Mouse (Mus musculus): ENCODE results near the gene Zfand2a. TPM values are rescaled to one million over a fixed set of nuclear protein-coding genes. Genes with fewer than 3 reads are reported as not detected.
A peak's percentile ranks its signal among the peaks of the same experiment; 100 is the strongest.

Gene Zfand2a
- polyA plus RNA-seq, 1 experiment from 2014 or later = 6.4 TPM

- 87% methylated on average over 8 of the region's 8 CpGs for WGBS
- Histone ChIP-seq H3K27me3 (ENCODE audit: control insufficient read depth, insufficient read depth, low read length) (no peaks in the 10 kb centered on the region), H3K36me3 (ENCODE audit: control insufficient read depth, insufficient read depth, low read length) (no peaks in the 10 kb centered on the region), H3K4me1 (replicated peaks; ENCODE audit: control insufficient read depth, insufficient read depth, low read length) (no peaks in the 10 kb centered on the region), H3K27ac (ENCODE audit: low read depth, low read length) (no peak overlapping the region), H3K9ac (ENCODE audit: low read length) (no peak overlapping the region), H3K9me3 (ENCODE audit: control insufficient read depth, low read length) (no peaks in the 10 kb centered on the region), H3K4me2 (ENCODE audit: low read depth, low read length, severe bottlenecking) (no peak overlapping the region), H3K4me3 (ENCODE audit: low read depth, low read length) (no peak overlapping the region)
- ATAC-seq (replicated peaks; ENCODE audit: low FRiP score) (no peak), DNase-seq (ENCODE audit: low spot score) (no peak)
Observed at GRCm38 (mm10) chr5:139445258-139445657, 39.1 kb downstream of the Zfand2a start.

DNA sequence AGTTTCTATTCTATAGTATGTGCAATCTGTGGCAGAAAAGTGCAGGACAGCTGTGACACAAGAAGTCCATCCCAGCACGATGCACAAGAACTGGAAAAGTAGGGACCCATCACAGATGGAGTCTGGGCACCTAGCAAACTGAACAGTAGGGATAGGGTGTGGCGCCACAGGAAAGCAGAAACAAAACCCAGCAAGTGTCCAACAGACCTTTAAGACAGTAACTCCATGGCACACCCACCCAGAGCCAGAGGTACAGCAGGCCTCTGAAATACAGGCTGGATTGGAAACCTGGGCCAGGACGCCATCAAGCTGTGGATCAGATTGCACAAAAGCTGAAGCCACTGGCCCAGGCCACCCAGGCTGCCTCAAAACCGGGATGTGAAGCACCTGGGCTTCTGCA is 41.4 kb downstream of the Zfand2a start:
- 75% methylated on average over 4 of the region's 4 CpGs for WGBS

DNA sequence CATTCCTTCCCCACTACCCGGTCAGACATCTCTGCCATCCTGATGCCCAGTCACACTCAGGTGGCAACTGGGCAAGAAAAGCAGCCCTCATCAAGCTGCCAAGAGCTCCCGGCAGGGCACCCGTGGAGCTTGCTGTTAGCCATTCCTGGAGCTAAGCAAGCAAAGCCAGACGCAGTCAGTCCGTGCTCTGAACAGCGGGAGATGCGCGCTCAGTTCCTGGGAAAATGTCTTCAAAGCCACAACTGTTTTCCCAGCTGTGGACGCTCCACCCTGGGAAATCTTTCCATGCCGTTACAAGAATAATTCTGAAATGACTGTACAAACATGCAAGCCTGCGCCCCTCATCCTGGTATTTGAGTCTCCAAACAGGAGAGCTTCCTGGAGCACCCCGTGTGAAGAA is 41.9 kb downstream of the Zfand2a start:
- H3K4me2 ChIP-seq (ENCODE audit: low read depth, low read length, severe bottlenecking) = no peak overlapping the region
- H3K36me3 ChIP-seq (ENCODE audit: control insufficient read depth, insufficient read depth, low read length) = no peaks in the 10 kb centered on the region
- H3K4me3 ChIP-seq (ENCODE audit: low read depth, low read length) = no peak overlapping the region
- DNase-seq (ENCODE audit: low spot score) (no peak), ATAC-seq (replicated peaks; ENCODE audit: low FRiP score) (no peak)
- no peaks in the 10 kb centered on the region for H3K9me3 ChIP-seq (ENCODE audit: control insufficient read depth, low read length)
- H3K9ac ChIP-seq (ENCODE audit: low read length) = no peak overlapping the region
- no peaks in the 10 kb centered on the region for H3K27me3 ChIP-seq (ENCODE audit: control insufficient read depth, insufficient read depth, low read length)
- 83% methylated on average over 12 of the region's 12 CpGs for WGBS
- no peaks in the 10 kb centered on the region for H3K4me1 ChIP-seq (replicated peaks; ENCODE audit: control insufficient read depth, insufficient read depth, low read length)
- no peak overlapping the region for H3K27ac ChIP-seq (ENCODE audit: low read depth, low read length)

More for the DNA sequence above, 41.4 kb downstream of the Zfand2a start:
- Histone ChIP-seq H3K9ac (ENCODE audit: low read length) (no peak overlapping the region), H3K36me3 (ENCODE audit: control insufficient read depth, insufficient read depth, low read length) (no peaks in the 10 kb centered on the region), H3K4me1 (replicated peaks; ENCODE audit: control insufficient read depth, insufficient read depth, low read length) (no peaks in the 10 kb centered on the region), H3K27ac (ENCODE audit: low read depth, low read length) (no peak overlapping the region), H3K27me3 (ENCODE audit: control insufficient read depth, insufficient read depth, low read length) (no peaks in the 10 kb centered on the region), H3K4me3 (ENCODE audit: low read depth, low read length) (no peak overlapping the region), H3K4me2 (ENCODE audit: low read depth, low read length, severe bottlenecking) (no peak overlapping the region), H3K9me3 (ENCODE audit: control insufficient read depth, low read length) (no peaks in the 10 kb centered on the region)
- no peak for DNase-seq (ENCODE audit: low spot score)
- ATAC-seq (replicated peaks; ENCODE audit: low FRiP score) = no peak

GRCm38 (mm10) chr5:139441726-139442018 is 42.7 kb downstream of the Zfand2a start:
- DNase-seq (ENCODE audit: low spot score) = no peak
- H3K4me1 ChIP-seq (replicated peaks; ENCODE audit: control insufficient read depth, insufficient read depth, low read length) = no peaks in the 10 kb centered on the region
- no peak for ATAC-seq (replicated peaks; ENCODE audit: low FRiP score)
- no peaks in the 10 kb centered on the region for H3K27me3 ChIP-seq (ENCODE audit: control insufficient read depth, insufficient read depth, low read length)
- no peaks in the 10 kb centered on the region for H3K9me3 ChIP-seq (ENCODE audit: control insufficient read depth, low read length)
- H3K4me3 ChIP-seq (ENCODE audit: low read depth, low read length) = no peak overlapping the region
- WGBS = 97% methylated on average over 2 of the region's 2 CpGs
- no peak overlapping the region for H3K9ac ChIP-seq (ENCODE audit: low read length)
- no peak overlapping the region for H3K27ac ChIP-seq (ENCODE audit: low read depth, low read length)
- H3K36me3 ChIP-seq (ENCODE audit: control insufficient read depth, insufficient read depth, low read length) = no peaks in the 10 kb centered on the region
- no peak overlapping the region for H3K4me2 ChIP-seq (ENCODE audit: low read depth, low read length, severe bottlenecking)

DNA sequence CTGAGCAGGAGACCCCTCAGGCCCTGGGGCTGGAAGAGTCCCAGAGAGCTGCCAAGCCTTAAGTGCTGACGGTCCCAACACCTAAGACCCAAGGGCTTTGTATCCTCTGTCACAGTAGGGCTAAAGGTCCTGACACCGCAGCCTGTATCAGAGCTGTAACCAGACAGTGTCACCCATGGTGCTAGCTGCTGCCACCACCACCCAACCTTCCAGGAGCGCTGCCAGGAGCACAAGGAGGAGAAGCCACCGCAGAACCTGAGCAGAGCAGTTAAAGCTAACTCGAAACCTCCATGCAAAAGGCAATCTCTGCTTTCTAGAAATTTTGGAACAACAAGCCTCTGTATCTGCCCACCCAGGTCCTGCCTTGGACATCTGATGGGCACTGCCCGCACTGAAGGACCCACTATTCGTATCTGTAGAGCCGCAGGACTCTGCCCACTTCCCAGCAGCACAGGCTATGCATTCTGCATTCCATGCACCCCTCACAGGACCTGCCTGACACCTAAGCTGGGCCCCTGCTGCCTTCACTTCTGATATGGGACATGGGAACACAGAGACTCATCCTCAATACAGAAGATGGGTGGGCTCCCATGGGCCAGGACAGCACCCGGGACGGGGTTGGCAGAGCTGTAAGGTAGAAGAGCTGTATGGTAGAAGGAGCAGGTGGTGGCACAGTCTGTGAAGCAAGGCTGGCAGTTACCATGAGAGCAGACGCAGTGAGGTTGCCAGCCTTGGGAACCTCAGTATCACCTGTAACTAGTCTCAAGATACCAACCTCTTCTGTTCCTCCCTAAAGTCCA is 43.2 kb downstream of the Zfand2a start:
- H3K4me1 ChIP-seq (replicated peaks; ENCODE audit: control insufficient read depth, insufficient read depth, low read length) = no peaks in the 10 kb centered on the region
- H3K4me2 ChIP-seq (ENCODE audit: low read depth, low read length, severe bottlenecking) = no peak overlapping the region
- H3K36me3 ChIP-seq (ENCODE audit: control insufficient read depth, insufficient read depth, low read length) = no peaks in the 10 kb centered on the region
- ATAC-seq (replicated peaks; ENCODE audit: low FRiP score) (no peak), DNase-seq (ENCODE audit: low spot score) (no peak)
- 93% methylated on average over 11 of the region's 11 CpGs for WGBS
- H3K9me3 ChIP-seq (ENCODE audit: control insufficient read depth, low read length) = no peaks in the 10 kb centered on the region
- no peak overlapping the region for H3K9ac ChIP-seq (ENCODE audit: low read length)
- no peaks in the 10 kb centered on the region for H3K27me3 ChIP-seq (ENCODE audit: control insufficient read depth, insufficient read depth, low read length)
- no peak overlapping the region for H3K4me3 ChIP-seq (ENCODE audit: low read depth, low read length)
- H3K27ac ChIP-seq (ENCODE audit: low read depth, low read length) = no peak overlapping the region

DNA sequence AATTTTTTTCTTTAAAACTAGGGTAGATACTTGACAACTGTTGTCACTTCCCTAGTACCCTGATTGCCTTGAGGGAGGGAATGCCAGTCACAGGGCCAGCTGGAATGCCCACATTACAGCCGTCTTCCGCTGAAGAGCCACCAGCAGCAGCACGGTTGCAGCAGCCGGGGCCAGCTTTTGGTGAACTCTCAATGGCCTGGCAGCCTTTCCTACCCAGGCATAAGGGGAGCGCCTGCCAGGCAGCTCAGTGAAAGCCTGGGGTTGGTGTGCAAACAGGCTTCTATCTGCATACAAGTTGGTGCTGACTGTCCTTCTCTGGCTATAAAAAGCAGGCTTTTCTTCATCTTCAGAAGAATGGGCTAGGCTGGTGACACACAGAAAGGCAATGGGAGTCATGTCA is 43.9 kb downstream of the Zfand2a start:
- H3K4me1 ChIP-seq (replicated peaks; ENCODE audit: control insufficient read depth, insufficient read depth, low read length) = peaks cover 1% of the 10 kb centered on the region
- ATAC-seq (replicated peaks; ENCODE audit: low FRiP score) (no peak), DNase-seq (ENCODE audit: low spot score) (no peak)
- H3K27ac ChIP-seq (ENCODE audit: low read depth, low read length) = no peak overlapping the region
- no peak overlapping the region for H3K4me3 ChIP-seq (ENCODE audit: low read depth, low read length)
- 89% methylated on average over 5 of the region's 5 CpGs for WGBS
- no peaks in the 10 kb centered on the region for H3K27me3 ChIP-seq (ENCODE audit: control insufficient read depth, insufficient read depth, low read length)
- H3K9ac ChIP-seq (ENCODE audit: low read length) = no peak overlapping the region
- H3K36me3 ChIP-seq (ENCODE audit: control insufficient read depth, insufficient read depth, low read length) = no peaks in the 10 kb centered on the region
- H3K4me2 ChIP-seq (ENCODE audit: low read depth, low read length, severe bottlenecking) = no peak overlapping the region
- H3K9me3 ChIP-seq (ENCODE audit: control insufficient read depth, low read length) = no peaks in the 10 kb centered on the region

GRCm38 (mm10) chr5:139438440-139438839 is 45.9 kb downstream of the Zfand2a start:
- H3K4me3 ChIP-seq (ENCODE audit: low read depth, low read length) = no peak overlapping the region
- H3K4me2 ChIP-seq (ENCODE audit: low read depth, low read length, severe bottlenecking) = no peak overlapping the region
- DNase-seq (ENCODE audit: low spot score) (no peak), ATAC-seq (replicated peaks; ENCODE audit: low FRiP score) (no peak)
- H3K36me3 ChIP-seq (ENCODE audit: control insufficient read depth, insufficient read depth, low read length) = no peaks in the 10 kb centered on the region
- H3K27me3 ChIP-seq (ENCODE audit: control insufficient read depth, insufficient read depth, low read length) = no peaks in the 10 kb centered on the region
- H3K27ac ChIP-seq (ENCODE audit: low read depth, low read length) = no peak overlapping the region
- no peak overlapping the region for H3K9ac ChIP-seq (ENCODE audit: low read length)
- H3K9me3 ChIP-seq (ENCODE audit: control insufficient read depth, low read length) = no peaks in the 10 kb centered on the region
- H3K4me1 ChIP-seq (replicated peaks; ENCODE audit: control insufficient read depth, insufficient read depth, low read length) = peaks cover 13% of the 10 kb centered on the region
- WGBS = 89% methylated on average over 12 of the region's 12 CpGs

- H3K4me1 ChIP-seq (replicated peaks; ENCODE audit: control insufficient read depth, insufficient read depth, low read length) = peaks cover 13% of the 10 kb centered on the region
- ATAC-seq (replicated peaks; ENCODE audit: low FRiP score) (no peak), DNase-seq (ENCODE audit: low spot score) (no peak)
- no peak overlapping the region for H3K27ac ChIP-seq (ENCODE audit: low read depth, low read length)
- no peaks in the 10 kb centered on the region for H3K27me3 ChIP-seq (ENCODE audit: control insufficient read depth, insufficient read depth, low read length)
- H3K36me3 ChIP-seq (ENCODE audit: control insufficient read depth, insufficient read depth, low read length) = no peaks in the 10 kb centered on the region
- 95% methylated on average over 4 of the region's 4 CpGs for WGBS
- H3K9me3 ChIP-seq (ENCODE audit: control insufficient read depth, low read length) = no peaks in the 10 kb centered on the region
- H3K4me2 ChIP-seq (ENCODE audit: low read depth, low read length, severe bottlenecking) = no peak overlapping the region
- no peak overlapping the region for H3K4me3 ChIP-seq (ENCODE audit: low read depth, low read length)
- H3K9ac ChIP-seq (ENCODE audit: low read length) = no peak overlapping the region
Observed at GRCm38 (mm10) chr5:139437769-139438168, 46.6 kb downstream of the Zfand2a start.

DNA sequence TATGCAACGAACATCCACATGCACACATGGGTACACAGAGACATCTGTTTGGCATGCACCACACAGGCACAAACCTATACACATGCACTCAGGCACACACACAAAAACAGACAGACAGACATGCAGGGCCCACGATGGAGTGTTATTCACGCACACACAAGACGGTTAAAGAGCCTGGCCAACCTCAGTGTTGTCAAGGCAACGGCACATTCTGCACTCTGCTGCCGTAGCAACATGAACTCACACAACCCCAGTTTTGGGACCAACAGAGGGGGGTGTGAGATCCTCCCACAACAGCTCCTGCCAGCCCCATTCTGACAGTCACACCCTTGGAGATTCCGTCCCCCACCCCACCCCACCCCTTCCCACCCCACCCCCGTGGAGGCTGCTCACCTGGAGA is 49.4 kb downstream of the Zfand2a start:
- H3K4me1 ChIP-seq (replicated peaks; ENCODE audit: control insufficient read depth, insufficient read depth, low read length) = peaks cover 13% of the 10 kb centered on the region
- peak; percentile 59 for DNase-seq (ENCODE audit: low spot score)
- no peak overlapping the region for H3K4me2 ChIP-seq (ENCODE audit: low read depth, low read length, severe bottlenecking)

More for the DNA sequence above, 49.4 kb downstream of the Zfand2a start:
- no peak overlapping the region for H3K4me3 ChIP-seq (ENCODE audit: low read depth, low read length)
- no peak overlapping the region; the same call in 1 of the 2 replicates for H3K9ac ChIP-seq (ENCODE audit: low read length)
- peak; percentile 51; the same call in 1 of the 2 replicates for ATAC-seq (replicated peaks; ENCODE audit: low FRiP score)
- no peak overlapping the region for H3K27ac ChIP-seq (ENCODE audit: low read depth, low read length)
- no peaks in the 10 kb centered on the region for H3K27me3 ChIP-seq (ENCODE audit: control insufficient read depth, insufficient read depth, low read length)
- no peaks in the 10 kb centered on the region for H3K36me3 ChIP-seq (ENCODE audit: control insufficient read depth, insufficient read depth, low read length)
- no peaks in the 10 kb centered on the region for H3K9me3 ChIP-seq (ENCODE audit: control insufficient read depth, low read length)
- WGBS = 37% methylated on average over 8 of the region's 8 CpGs
